Mouse (Mus musculus) lung, postnatal 4 days (tissue): ENCODE data around the gene Psmd13.

Experiments used
- DNase-seq, 2 experiments: peaks; one replicate each; pipeline ENCODE4 v3.0.0; 2021

Gene Psmd13

GRCm38 (mm10) chr7:140881696-140882468 is at the start of gene Psmd13, which contains the start of gene Sirt3:
Gene Psmd13, plus strand, starts transcription at chr7:140881968.
Gene Sirt3, minus strand, starts transcription at chr7:140882309.
- peak; percentile 95 for DNase-seq

GRCm38 (mm10) chr7:140833341-140833740 is 48.4 kb upstream of the Psmd13 start:
- peak in 1 of 2 experiments; percentile 2 for DNase-seq

- peak; percentile 36 to 68 for DNase-seq
Observed at GRCm38 (mm10) chr7:140834968-140835757, 46.6 kb upstream of the Psmd13 start, which contains the start of gene Urah. Gene Urah, plus strand, starts transcription at chr7:140835018.

GRCm38 (mm10) chr7:140835758-140836087 is 46.0 kb upstream of the Psmd13 start:
- DNase-seq: no peak

- peak in 1 of 2 experiments; percentile 2 for DNase-seq
Observed at GRCm38 (mm10) chr7:140836243-140837115, 45.3 kb upstream of the Psmd13 start.

- DNase-seq: peak in 1 of 2 experiments; percentile 2
Observed at GRCm38 (mm10) chr7:140839556-140839955, 42.2 kb upstream of the Psmd13 start.

GRCm38 (mm10) chr7:140840750-140841735 is 40.7 kb upstream of the Psmd13 start:
- no peak for DNase-seq

GRCm38 (mm10) chr7:140843806-140844205 is 38.0 kb upstream of the Psmd13 start:
- DNase-seq: no peak

GRCm38 (mm10) chr7:140844905-140845665 is 36.7 kb upstream of the Psmd13 start, which contains the start of gene Scgb1c1:
Gene Scgb1c1, plus strand, starts transcription at chr7:140845547.
- peak; percentile 90 to 93 for DNase-seq

- DNase-seq: no peak
Observed at GRCm38 (mm10) chr7:140845683-140846082, 36.1 kb upstream of the Psmd13 start.

- no peak for DNase-seq
Observed at GRCm38 (mm10) chr7:140846676-140847075, 35.1 kb upstream of the Psmd13 start.

GRCm38 (mm10) chr7:140847755-140848580 is 33.8 kb upstream of the Psmd13 start, which contains the start of gene Odf3:
Gene Odf3, plus strand, starts transcription at chr7:140847805.
- DNase-seq: peak; percentile 44 to 55

- DNase-seq: no peak
Observed at GRCm38 (mm10) chr7:140848591-140848990, 33.2 kb upstream of the Psmd13 start.

GRCm38 (mm10) chr7:140851916-140852315 is 29.9 kb upstream of the Psmd13 start:
- no peak for DNase-seq

GRCm38 (mm10) chr7:140853386-140853785 is 28.4 kb upstream of the Psmd13 start:
- DNase-seq: no peak

- no peak for DNase-seq
Observed at GRCm38 (mm10) chr7:140854483-140854882, 27.3 kb upstream of the Psmd13 start.

- no peak for DNase-seq
Observed at GRCm38 (mm10) chr7:140855181-140855580, 26.6 kb upstream of the Psmd13 start.

- peak; percentile 88 to 92 for DNase-seq
Observed at GRCm38 (mm10) chr7:140855860-140856784, 25.6 kb upstream of the Psmd13 start, which contains the start of gene Gm45785. Gene Gm45785, minus strand, starts transcription at chr7:140856331.
